Mouse (Mus musculus) CH12.LX (cell line): Measurements from ENCODE around the gene Syn3. TPM values are rescaled to one million over a fixed set of nuclear protein-coding genes. Genes with fewer than 3 reads are reported as not detected.

Experiments used
- DNase-seq: peaks from one replicate; pipeline ENCODE4 v3.0.0-alpha.2; 2013; ENCODE audit errors: extremely low read depth
- H3K27ac ChIP-seq: 2 replicates; pipeline ENCODE4 v1.5.1; 2012; ENCODE audit warnings: low read depth, mild to moderate bottlenecking, control low read depth, moderate library complexity; ENCODE audit not compliant: insufficient read depth
- H3K27me3 ChIP-seq: replicated peaks from 2 replicates; pipeline ENCODE3; 2012; ENCODE audit warnings: inconsistent platforms
- H3K36me3 ChIP-seq, 2 experiments: replicated peaks in 1 of 2; 2 replicates each; pipeline versions ENCODE3 to v1.6.1; 2012; ENCODE audit warnings: inconsistent platforms in 1 of 2, low read length in 1 of 2, mild to moderate bottlenecking in 1 of 2, mixed read lengths in 1 of 2, moderate library complexity in 1 of 2; ENCODE audit not compliant: control insufficient read depth in 1 of 2, insufficient read depth in 1 of 2
- H3K4me1 ChIP-seq, 2 experiments: 2 replicates each; pipeline ENCODE4 v1.6.1; 2012; ENCODE audit warnings: inconsistent platforms in 1 of 2, moderate library complexity in 1 of 2; ENCODE audit not compliant: insufficient read depth in 2 of 2, control insufficient read depth in 1 of 2
- H3K4me2 ChIP-seq: 2 replicates; pipeline ENCODE4 v1.6.1; 2012; ENCODE audit warnings: low read depth, mild to moderate bottlenecking, control low read depth; ENCODE audit not compliant: poor library complexity, insufficient read depth, severe bottlenecking
- H3K4me3 ChIP-seq, 3 experiments: fragments of 150-350 bp in 1 of 3; sonication (generic) in 1 of 3; replicated peaks in 1 of 3; 2 replicates each; pipeline versions ENCODE3 to v1.5.1; 2011 to 2012; ENCODE audit warnings: low read depth in 2 of 3, low read length in 2 of 3, mild to moderate bottlenecking in 2 of 3, moderate library complexity in 2 of 3, control low read depth in 1 of 3, improper control_type of control experiment in 1 of 3, inconsistent platforms in 1 of 3, mixed read lengths in 1 of 3; ENCODE audit not compliant: poor library complexity in 1 of 3
- H3K79me2 ChIP-seq: replicated peaks from 2 replicates; pipeline ENCODE4 v1.6.1; 2012; ENCODE audit warnings: mild to moderate bottlenecking, moderate library complexity; ENCODE audit not compliant: control insufficient read depth, poor library complexity, insufficient read depth, severe bottlenecking; ENCODE audit errors: extremely low read depth
- H3K9ac ChIP-seq: 2 replicates; pipeline ENCODE4 v1.6.1; 2012; ENCODE audit warnings: low read depth, mild to moderate bottlenecking, control low read depth, moderate library complexity; ENCODE audit not compliant: insufficient read depth
- H3K9me3 ChIP-seq: replicated peaks from 2 replicates; pipeline ENCODE3; 2012; ENCODE audit warnings: low read length, inconsistent platforms, mixed read lengths
- BHLHE40 ChIP-seq: IDR thresholded peaks from 2 replicates; pipeline ENCODE4 v1.6.1; 2011; ENCODE audit warnings: mild to moderate bottlenecking, low read depth, low read length, improper control_type of control experiment
- CHD2 ChIP-seq: IDR thresholded peaks from 2 replicates; pipeline ENCODE4 v1.6.1; 2011; ENCODE audit warnings: low read length, improper control_type of control experiment
- ELF1 ChIP-seq: IDR thresholded peaks from 2 replicates; pipeline ENCODE4 v1.6.1; 2014; ENCODE audit warnings: low read depth, mild to moderate bottlenecking, inconsistent platforms, low read length, improper control_type of control experiment
- ETS1 ChIP-seq: conservative IDR thresholded peaks from 2 replicates; pipeline ENCODE4 v1.6.1; 2012; ENCODE audit warnings: low read depth, mild to moderate bottlenecking, inconsistent platforms, low read length, improper control_type of control experiment, moderate library complexity
- HCFC1 ChIP-seq: IDR thresholded peaks from 2 replicates; pipeline ENCODE4 v1.6.1; 2012; ENCODE audit warnings: low read depth, mild to moderate bottlenecking, inconsistent platforms, low read length, improper control_type of control experiment
- KAT2A ChIP-seq: IDR thresholded peaks from 2 replicates; pipeline ENCODE4 v1.6.1; 2012; ENCODE audit warnings: low read length, improper control_type of control experiment, inconsistent platforms; ENCODE audit not compliant: insufficient replicate concordance
- MAZ ChIP-seq: IDR thresholded peaks from 2 replicates; pipeline ENCODE4 v1.6.1; 2012; ENCODE audit warnings: low read depth, mild to moderate bottlenecking, inconsistent platforms, low read length, improper control_type of control experiment, moderate library complexity
- MEF2A ChIP-seq: IDR thresholded peaks from 2 replicates; pipeline ENCODE4 v1.6.1; 2014; ENCODE audit warnings: low read depth, mild to moderate bottlenecking, inconsistent platforms, low read length, improper control_type of control experiment, borderline replicate concordance
- MYC ChIP-seq: IDR thresholded peaks from 2 replicates; pipeline ENCODE4 v1.6.1; 2011; ENCODE audit warnings: low read depth, mild to moderate bottlenecking, improper control_type of control experiment, low read length
- NELFE ChIP-seq: IDR thresholded peaks from 2 replicates; pipeline ENCODE4 v1.6.1; 2011; ENCODE audit warnings: low read depth, low read length, improper control_type of control experiment
- RCOR1 ChIP-seq: conservative IDR thresholded peaks from 2 replicates; pipeline ENCODE4 v1.6.1; 2012; ENCODE audit warnings: low read depth, mild to moderate bottlenecking, inconsistent platforms, low read length, improper control_type of control experiment
- SIN3A ChIP-seq: IDR thresholded peaks from 2 replicates; pipeline ENCODE4 v1.6.1; 2012; ENCODE audit warnings: low read length, improper control_type of control experiment, inconsistent platforms
- TBP ChIP-seq: conservative IDR thresholded peaks from 2 replicates; pipeline ENCODE4 v1.6.1; 2011; ENCODE audit warnings: low read depth, low read length, improper control_type of control experiment
- USF1 ChIP-seq: IDR thresholded peaks from 2 replicates; pipeline ENCODE4 v1.6.1; 2014; ENCODE audit warnings: low read depth, mild to moderate bottlenecking, inconsistent platforms, low read length, improper control_type of control experiment
- ZKSCAN1 ChIP-seq: IDR thresholded peaks from 2 replicates; pipeline ENCODE4 v1.6.1; 2012; ENCODE audit warnings: low read depth, inconsistent platforms, low read length, improper control_type of control experiment, borderline replicate concordance
- ZMIZ1 ChIP-seq: IDR thresholded peaks from 2 replicates; pipeline ENCODE4 v1.6.1; 2012; ENCODE audit warnings: low read depth, mild to moderate bottlenecking, inconsistent platforms, low read length, improper control_type of control experiment
- ZNF384 ChIP-seq: IDR thresholded peaks from 2 replicates; pipeline ENCODE4 v1.6.1; 2012; ENCODE audit warnings: low read depth, low read length, improper control_type of control experiment, inconsistent platforms
- dilution Hi-C: fragments of 300-500 bp; cut with MboI; formaldehyde crosslinking; loops from 2 replicates; pipeline ENCODE4 v1.14.3; 2020; ENCODE audit warnings: low sequenced_read_pairs; ENCODE audit not compliant: extremely low pct_unique_long_range_greater_than_20kb, extremely low pct_ligation_motif_present
- in situ Hi-C: fragments of 300-500 bp; cut with MboI; formaldehyde crosslinking; loops from 3 replicates; pipeline ENCODE4 v1.14.3; 2019; ENCODE audit warnings: low sequenced_read_pairs, low pct_ligation_motif_present, low pct_unique_long_range_greater_than_20kb, mixed read lengths
- polyA plus RNA-seq: library from polyadenylated mRNA; unstranded; fragments of >175 nt; gene quantifications from 2 replicates; pipeline ENCODE4 v1.2.1, GENCODE M21; 2012; ENCODE audit warnings: low read depth; ENCODE audit not compliant: insufficient read length
- total RNA-seq, 2 experiments: library from RNA; depleted of rRNA; stranded (reverse); fragments of 300-350 nt in 1 of 2; fragments of >200 nt in 1 of 2; gene quantifications; 2 replicates each; pipeline ENCODE4 v1.2.3; 2012 to 2014

Gene Syn3
- total and polyA plus RNA-seq, 3 experiments, result 2.8 to 8.9 (median 5.6) TPM

DNA sequence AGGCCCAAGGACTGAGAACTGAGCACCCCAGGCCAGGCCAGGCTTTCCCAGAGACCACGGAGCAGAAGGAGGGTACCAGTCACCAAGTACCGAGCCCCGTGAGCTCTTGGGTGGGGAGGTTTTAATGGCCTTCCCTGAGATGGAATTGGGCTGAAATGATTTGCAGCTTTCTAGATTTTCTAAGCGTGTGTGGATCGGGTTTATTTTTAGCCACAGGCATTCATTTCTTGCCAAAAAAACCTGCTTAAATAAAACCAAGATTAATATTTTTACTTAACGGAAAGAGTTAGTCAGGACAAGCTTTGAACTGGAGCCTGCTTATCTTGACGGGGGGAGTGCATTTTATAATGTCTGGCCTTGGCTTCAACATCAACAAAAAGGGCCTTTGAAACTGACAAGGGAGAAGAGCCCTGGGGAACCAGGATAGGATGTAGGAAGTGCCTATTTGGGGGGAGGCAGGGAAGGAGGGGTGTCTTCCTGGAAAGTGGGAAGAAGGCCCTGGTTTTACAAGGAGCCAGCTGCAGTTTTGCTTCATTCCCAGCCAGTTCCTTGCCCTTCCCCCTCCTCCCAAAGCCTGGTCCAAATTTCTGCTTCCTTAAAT is 166.9 kb downstream of the Syn3 start:
- no peaks in the 10 kb centered on the region for H3K79me2 ChIP-seq
- in situ Hi-C loops, result no loop called here
- TF ChIP-seq ELF1 (no peak), ZMIZ1 (no peak), USF1 (no peak), CHD2 (no peak), RCOR1 (no peak), MEF2A (no peak), HCFC1 (no peak), TBP (no peak), BHLHE40 (no peak), SIN3A (no peak)
- TF ChIP-seq, all 38 proteins: peak for 0
- H3K4me3 ChIP-seq, result no peak overlapping the region
- H3K27ac ChIP-seq, result no peak overlapping the region
- H3K9me3 ChIP-seq, result no peaks in the 10 kb centered on the region
- dilution Hi-C loops, result no loop called here
- DNase-seq, result no peak
- H3K36me3 ChIP-seq, result peaks cover 0 to 30% of the 10 kb centered on the region in 2 experiments
- no peak overlapping the region for H3K4me2 ChIP-seq
- no peaks in the 10 kb centered on the region for H3K27me3 ChIP-seq
- no peak overlapping the region for H3K9ac ChIP-seq
- H3K4me1 ChIP-seq, result peaks cover 0 to 2% of the 10 kb centered on the region in 2 experiments; a peak in 1 of 4 replicates

DNA sequence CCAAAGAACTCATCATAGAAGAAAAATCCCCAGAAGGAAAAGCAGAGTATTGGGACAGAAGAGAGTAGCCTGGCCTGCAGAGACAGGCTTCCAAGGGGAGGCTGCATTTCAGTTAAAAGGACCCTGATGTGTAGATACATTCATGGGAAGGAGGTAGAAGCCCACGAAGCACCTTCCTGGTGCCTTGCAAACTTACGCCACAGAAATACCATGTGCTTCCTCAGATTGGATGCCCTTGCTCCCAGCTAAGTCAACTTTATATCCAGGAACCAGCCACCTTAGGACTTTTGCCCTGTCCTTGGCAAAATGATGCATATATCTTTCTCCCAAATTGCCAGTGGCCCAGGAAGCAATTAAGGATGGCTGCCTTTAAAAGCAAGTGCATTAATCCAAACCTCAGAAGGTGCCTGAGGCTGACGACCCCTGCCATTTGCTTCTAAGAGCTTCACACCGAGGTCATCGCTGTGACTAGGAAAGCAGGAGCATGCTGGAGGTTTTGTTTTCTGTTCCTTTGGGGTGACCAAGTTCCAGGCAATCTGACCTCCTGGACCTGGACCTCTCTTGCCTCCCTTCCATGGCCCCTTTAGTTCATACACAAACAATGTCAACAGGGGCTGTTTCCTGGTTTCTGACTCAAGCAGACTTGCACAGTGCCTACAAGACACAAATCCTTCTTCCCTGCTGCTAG is 167.6 kb downstream of the Syn3 start:
- Histone ChIP-seq H3K4me3 (no peak overlapping the region), H3K9ac (no peak overlapping the region), H3K4me1 (no peaks in the 10 kb centered on the region), H3K9me3 (no peaks in the 10 kb centered on the region), H3K4me2 (no peak overlapping the region), H3K36me3 (peaks cover 0 to 32% of the 10 kb centered on the region in 2 experiments), H3K27ac (no peak overlapping the region), H3K79me2 (no peaks in the 10 kb centered on the region), H3K27me3 (no peaks in the 10 kb centered on the region)
- in situ Hi-C loops (no loop called here), dilution Hi-C loops (no loop called here)
- TF ChIP-seq ETS1 (no peak), NELFE (no peak), ZKSCAN1 (no peak), KAT2A (no peak), MAZ (no peak), ZNF384 (no peak), MYC (no peak)
- DNase-seq, result no peak
